Mouse (Mus musculus): Measurements from ENCODE around the gene P2rx4.

DNA sequence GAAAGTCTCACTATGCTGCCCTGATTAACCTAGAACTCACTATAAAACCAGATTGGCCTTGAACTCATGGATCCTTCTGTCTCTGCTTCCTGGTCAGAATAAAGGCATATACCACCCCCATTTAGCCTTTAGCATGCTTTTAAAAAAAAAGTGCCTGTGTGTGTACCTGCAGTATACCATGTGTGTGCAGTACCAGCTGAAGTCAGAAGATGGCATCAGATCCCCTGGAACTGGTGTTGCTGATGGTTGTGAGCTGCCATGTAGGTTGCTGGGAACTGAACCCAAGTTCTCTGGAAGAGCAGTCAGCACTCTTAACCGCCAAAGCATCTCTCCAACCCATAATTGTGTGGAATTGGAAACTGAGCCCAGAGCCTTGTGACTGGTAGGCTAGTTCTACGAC, 9.4 kb downstream of the P2rx4 start:
- TF ChIP-seq CTCF (IDR thresholded peaks at IDR 0.05; ENCODE audit: low read depth) (peak; percentile 49; the same call in 1 of the 2 replicates), EP300 (IDR thresholded peaks at IDR 0.05; ENCODE audit: low read depth) (no peak)

Measured in liver, embryonic 14.5 days (tissue).